Comparison of ENCODE assay signal across 25 mouse cellular contexts in genomic region chr6:3935606-3936005, GRCm38 (mm10). TPM values are rescaled to one million over a fixed set of nuclear protein-coding genes. Genes with fewer than 3 reads are reported as not detected.
DNase-seq lines count a peak whose midpoint lies in the region; ATAC-seq and TF ChIP-seq lines count a peak whose summit lies in the region.
"Had no signal": no experiment of that assay in that cellular context is flagged by ENCODE, and none has a peak within 500 bp of the region (broad histone marks: within the 10 kb centered on the region; RNA-seq: fewer than 3 reads in every experiment).

No protein-coding gene starts in this region.

- WGBS in kidney, postnatal 0 days = 65% methylated on average over 2 of the region's 2 CpGs
- WGBS in intestine, embryonic 15.5 days = 67% methylated on average over 2 of the region's 2 CpGs
- 74% methylated on average over 2 of the region's 2 CpGs for WGBS in forebrain, embryonic 15.5 days

- H3K4me2 ChIP-seq in kidney, postnatal 0 days (ENCODE audit: low read length) = no peak overlapping the region
- H3K4me2 ChIP-seq in intestine, embryonic 15.5 days (replicated peaks) = no peak overlapping the region
- no peak overlapping the region for H3K4me2 ChIP-seq in forebrain, embryonic 15.5 days (replicated peaks)
- H3K4me2 ChIP-seq: hindbrain, embryonic 15.5 days had no signal

- H3K4me1 ChIP-seq in kidney, postnatal 0 days (replicated peaks; ENCODE audit: insufficient read depth, low read length) = no peaks in the 10 kb centered on the region
- H3K4me1 ChIP-seq in intestine, embryonic 15.5 days (replicated peaks) = no peaks in the 10 kb centered on the region
- H3K4me1 ChIP-seq in forebrain, embryonic 15.5 days = no peaks in the 10 kb centered on the region
- H3K4me1 ChIP-seq: hindbrain, embryonic 15.5 days; limb, embryonic 10.5 days had no signal

- no peaks in the 10 kb centered on the region for H3K9me3 ChIP-seq in kidney, postnatal 0 days (replicated peaks; ENCODE audit: low read length)
- no peaks in the 10 kb centered on the region for H3K9me3 ChIP-seq in intestine, embryonic 15.5 days
- H3K9me3 ChIP-seq in forebrain, embryonic 15.5 days = no peaks in the 10 kb centered on the region
- H3K9me3 ChIP-seq: G1E; heart, embryonic 13.5 days; hindbrain, embryonic 15.5 days; limb, embryonic 10.5 days; midbrain, embryonic 10.5 days had no signal

- ATAC-seq in kidney, postnatal 0 days (replicated peaks; ENCODE audit: low FRiP score, low read depth) = no peak
- no peak for ATAC-seq in intestine, embryonic 15.5 days
- ATAC-seq in forebrain, embryonic 15.5 days (replicated peaks) = no peak
- ATAC-seq: liver, postnatal 0 days had no signal

- intact Hi-C loops in heart, postnatal 36 days (cut with DNase I) = no loop called here

- no peaks in the 10 kb centered on the region for H3K36me3 ChIP-seq in kidney, postnatal 0 days (ENCODE audit: insufficient read depth, low read length)
- H3K36me3 ChIP-seq in intestine, embryonic 15.5 days = no peaks in the 10 kb centered on the region
- H3K36me3 ChIP-seq in forebrain, embryonic 15.5 days = no peaks in the 10 kb centered on the region
- H3K36me3 ChIP-seq: G1E; heart, embryonic 13.5 days; hindbrain, embryonic 15.5 days; limb, embryonic 10.5 days; midbrain, embryonic 10.5 days had no signal

- no peak overlapping the region for H3K27ac ChIP-seq in kidney, postnatal 0 days
- H3K27ac ChIP-seq in intestine, embryonic 15.5 days = no peak overlapping the region
- H3K27ac ChIP-seq in forebrain, embryonic 15.5 days (replicated peaks) = no peak overlapping the region
- H3K27ac ChIP-seq: gastrocnemius, adult 2 months; heart, embryonic 13.5 days; hindbrain, embryonic 15.5 days; limb, embryonic 10.5 days; midbrain, embryonic 10.5 days; stomach, postnatal 0 days had no signal

- H3K27me3 ChIP-seq in kidney, postnatal 0 days (ENCODE audit: insufficient read depth, low read length) = no peaks in the 10 kb centered on the region
- H3K27me3 ChIP-seq in intestine, embryonic 15.5 days (replicated peaks) = no peaks in the 10 kb centered on the region
- no peaks in the 10 kb centered on the region for H3K27me3 ChIP-seq in forebrain, embryonic 15.5 days
- H3K27me3 ChIP-seq: heart, embryonic 13.5 days; hindbrain, embryonic 15.5 days had no signal

- TF ChIP-seq CTCF in kidney, postnatal 0 days (IDR thresholded peaks at IDR 0.05; ENCODE audit: low read depth) = no peak

- H3K4me3 ChIP-seq in kidney, postnatal 0 days (replicated peaks; ENCODE audit: low read depth, low read length) = no peak overlapping the region
- H3K4me3 ChIP-seq in intestine, embryonic 15.5 days (replicated peaks) = no peak overlapping the region
- no peak overlapping the region for H3K4me3 ChIP-seq in forebrain, embryonic 15.5 days
- H3K4me3 ChIP-seq: gastrocnemius, adult 2 months; heart, embryonic 13.5 days; hindbrain, embryonic 15.5 days; limb, embryonic 10.5 days; midbrain, embryonic 10.5 days had no signal

- no peak overlapping the region for H3K9ac ChIP-seq in kidney, postnatal 0 days (ENCODE audit: low read depth, low read length)
- no peak overlapping the region for H3K9ac ChIP-seq in intestine, embryonic 15.5 days
- no peak overlapping the region for H3K9ac ChIP-seq in forebrain, embryonic 15.5 days (replicated peaks)
- H3K9ac ChIP-seq: heart, embryonic 13.5 days; hindbrain, embryonic 15.5 days; liver, postnatal 0 days had no signal

- DNase-seq in heart, adult 8-10 months (ENCODE audit: low spot score) = peak; percentile 31
- DNase-seq in heart, postnatal 36 days = no peak
- DNase-seq in embryo, embryonic 11 days = peak; percentile 22
- DNase-seq in kidney, postnatal 0 days (ENCODE audit: low spot score) = peak; percentile 46
- peak; percentile 46 for DNase-seq in lung, postnatal 10 days
- no peak for DNase-seq in urinary bladder, adult 18-20 months (ENCODE audit: low spot score in 2 of 2)
- DNase-seq: cerebellum, adult 8-10 months; gastrocnemius, adult 2 months; liver, postnatal 0 days had no signal

RNA-seq across cellular contexts. Expression of gene Tfpi2, which starts 53.1 kb away (rescaled TPM):
- total RNA-seq in heart, adult 8-10 months (2022) = under 1 TPM; 0.53 to 0.89 (median 0.75) TPM
- total RNA-seq in heart, postnatal 36 days (2021) = 1 to 10 TPM in 1 of 2 experiments, under 1 TPM in 1; 0.95 to 1.4 TPM
- polyA plus RNA-seq in kidney, postnatal 0 days (2015; fragmentation: Nextera tagmentation; extraction: Ambion mirVana) = 5.5 and 6.3 TPM in 2 replicates
- polyA plus RNA-seq in intestine, embryonic 15.5 days (2015; fragmentation: Nextera tagmentation; extraction: Ambion mirVana) = 11.2 and 12.0 TPM in 2 replicates
- 0.19 and 0.25 TPM in 2 replicates for polyA plus RNA-seq in forebrain, embryonic 15.5 days (2015; fragmentation: Nextera tagmentation; extraction: Ambion mirVana)
- total RNA-seq: G1E; layer of hippocampus, adult 8-10 months; midbrain, postnatal 0 days; neutrophil, adult 5-6 weeks had no signal
- polyA plus RNA-seq: G1E had no signal

RNA-seq across cellular contexts. Expression of gene Gngt1, which starts 58.0 kb away (rescaled TPM):
- total RNA-seq in heart, adult 8-10 months (2022) = not detected
- total RNA-seq in heart, postnatal 36 days (2021) = not detected
- 0.09 TPM in 1 of 2 replicates, not detected in the other for polyA plus RNA-seq in kidney, postnatal 0 days (2015; fragmentation: Nextera tagmentation; extraction: Ambion mirVana)
- polyA plus RNA-seq in intestine, embryonic 15.5 days (2015; fragmentation: Nextera tagmentation; extraction: Ambion mirVana) = not detected in 2 replicates
- not detected in 2 replicates for polyA plus RNA-seq in forebrain, embryonic 15.5 days (2015; fragmentation: Nextera tagmentation; extraction: Ambion mirVana)
- total RNA-seq: common myeloid progenitor, adult 5-6 weeks; gastrocnemius, adult 2 months; heart, postnatal 25 days; layer of hippocampus, adult 8-10 months; midbrain, postnatal 0 days; neutrophil, adult 5-6 weeks had no signal
- polyA plus RNA-seq: G1E; gonadal fat pad, adult 2 months; heart, embryonic 13.5 days; hindbrain, embryonic 15.5 days; limb, embryonic 10.5 days; liver, adult 2 months; midbrain, embryonic 10.5 days; midbrain, postnatal 0 days; thymus, postnatal 0 days had no signal

Comparison
In these comparisons a context has a peak if more than half of its experiments do, and no peak if none do; other contexts are left out.
1. DNase-seq: peak in heart, adult 8-10 months (single experiment), embryo, embryonic 11 days (single experiment), kidney, postnatal 0 days (single experiment) and lung, postnatal 10 days (single experiment); none in heart, postnatal 36 days (0 of 2) and urinary bladder, adult 18-20 months (0 of 2).